Comparison of ENCODE assay signal across 14 mouse cellular contexts in genomic region chr16:43465921-43466748, GRCm38 (mm10).
DNase-seq lines count a peak whose midpoint lies in the region; TF ChIP-seq lines count a peak whose summit lies in the region.
"Had no signal": no experiment of that assay in that cellular context is flagged by ENCODE, and none has a peak within 500 bp of the region (broad histone marks: within the 10 kb centered on the region; RNA-seq: fewer than 3 reads in every experiment).

No protein-coding gene starts in this region.

- H3K36me3 ChIP-seq in heart, adult 2 months (ENCODE audit: control insufficient read depth, insufficient read depth, low read length): peaks cover 42% of the 10 kb centered on the region
- peaks cover 7 to 40% of the 10 kb centered on the region in 2 experiments for H3K36me3 ChIP-seq in CH12.LX (replicated peaks in 1 of 2; ENCODE audit: control insufficient read depth in 1 of 2, insufficient read depth in 1 of 2, low read length in 1 of 2)
- H3K36me3 ChIP-seq: embryonic facial prominence, embryonic 15.5 days; midbrain, embryonic 15.5 days had no signal

- intact Hi-C loops in heart, adult 2 months (cut with DNase I): loop anchor here (2.0 to 5.0 kb wide), 2 partner anchors 36 to 103 kb away; no protein-coding TSS in a partner anchor
- intact Hi-C loops in heart, postnatal 14 days (cut with DNase I): loop anchor here (2.0 to 5.0 kb wide), 2 partner anchors 36 to 109 kb away; no protein-coding TSS in a partner anchor

- DNase-seq in adrenal gland, postnatal 14 days: peak; percentile 18
- DNase-seq in adrenal gland, postnatal 4 days (ENCODE audit: low spot score in 2 of 2): no peak
- no peak for DNase-seq in heart, adult 2 months
- DNase-seq in heart, postnatal 14 days: no peak
- DNase-seq in CH12.LX (ENCODE audit: extremely low read depth): peak; percentile 65
- no peak for DNase-seq in natural killer cell, adult 2 months (ENCODE audit: low spot score in 2 of 2)
- no peak for DNase-seq in kidney, postnatal 10 days
- DNase-seq: kidney, postnatal 25 days; liver, postnatal 0 days; thymus, postnatal 25 days had no signal

- no peak overlapping the region for H3K9ac ChIP-seq in heart, adult 2 months (ENCODE audit: low read depth, low read length)
- H3K9ac ChIP-seq in CH12.LX (ENCODE audit: insufficient read depth, low read depth): peak overlapping the region; percentile 64
- H3K9ac ChIP-seq: embryonic facial prominence, embryonic 15.5 days; liver, postnatal 0 days; midbrain, embryonic 15.5 days had no signal

- dilution Hi-C loops in CH12.LX (cut with MboI; ENCODE audit: extremely low pct_ligation_motif_present, extremely low pct_unique_long_range_greater_than_20kb, low sequenced_read_pairs): no loop called here

- peak; percentile 64 for TF ChIP-seq RAD21 in CH12.LX (IDR thresholded peaks at IDR 0.05; ENCODE audit: low read depth, low read length)

- H3K79me2 ChIP-seq in heart, adult 2 months (replicated peaks; ENCODE audit: control insufficient read depth, insufficient read depth, low read length): no peaks in the 10 kb centered on the region
- H3K79me2 ChIP-seq in CH12.LX (replicated peaks; ENCODE audit: control insufficient read depth, extremely low read depth, insufficient read depth, poor library complexity, severe bottlenecking): peaks cover 57% of the 10 kb centered on the region

- H3K27ac ChIP-seq in heart, adult 2 months: peak overlapping the region; percentile 59
- peak overlapping the region; percentile 100 for H3K27ac ChIP-seq in CH12.LX (ENCODE audit: insufficient read depth, low read depth)
- peak overlapping the region; percentile 78 for H3K27ac ChIP-seq in cortical plate, adult 2 months (ENCODE audit: insufficient read depth, low read length)
- H3K27ac ChIP-seq: embryonic facial prominence, embryonic 15.5 days; macrophage; midbrain, embryonic 15.5 days had no signal

- TF ChIP-seq POLR2A in heart, adult 2 months (IDR thresholded peaks at IDR 0.05; ENCODE audit: insufficient read depth, low read depth, low read length): no peak
- no peak; the same call in 1 of the 2 replicates for TF ChIP-seq POLR2A in CH12.LX (IDR thresholded peaks at IDR 0.05; ENCODE audit: low read depth, low read length)
- TF ChIP-seq POLR2A in cortical plate, adult 2 months (IDR thresholded peaks at IDR 0.05; ENCODE audit: extremely low read depth, insufficient read depth, low read length): no peak

- 78% methylated on average over 9 of the region's 9 CpGs for WGBS in heart, adult 2 months

- TF ChIP-seq CTCF in heart, adult 2 months (IDR thresholded peaks at IDR 0.05): peak; percentile 23; the same call in 1 of the 2 replicates
- TF ChIP-seq CTCF in CH12.LX (conservative IDR thresholded peaks at IDR 0.05 in 1 of 2, IDR thresholded peaks at IDR 0.05 in 1 of 2; ENCODE audit: low read depth in 2 of 2, low read length in 2 of 2): peak in 1 of 2 experiments; percentile 64; a peak in 2 of 4 replicates
- TF ChIP-seq CTCF in cortical plate, adult 2 months (IDR thresholded peaks at IDR 0.05; ENCODE audit: extremely low read depth, insufficient read depth, low read length): no peak

- no peak for TF ChIP-seq EP300 in heart, adult 2 months (IDR thresholded peaks at IDR 0.05; ENCODE audit: insufficient read depth, low read depth, low read length)
- no peak; the same call in 1 of the 2 replicates for TF ChIP-seq EP300 in CH12.LX (IDR thresholded peaks at IDR 0.05; ENCODE audit: low read length)

- H3K9me3 ChIP-seq in CH12.LX (replicated peaks; ENCODE audit: low read length): peaks cover 2% of the 10 kb centered on the region
- H3K9me3 ChIP-seq: embryonic facial prominence, embryonic 15.5 days; midbrain, embryonic 15.5 days had no signal

- no peaks in the 10 kb centered on the region for H3K27me3 ChIP-seq in heart, adult 2 months (ENCODE audit: control insufficient read depth, insufficient read depth, low read length)
- no peaks in the 10 kb centered on the region for H3K27me3 ChIP-seq in CH12.LX (replicated peaks)
- H3K27me3 ChIP-seq: embryonic facial prominence, embryonic 15.5 days; midbrain, embryonic 15.5 days had no signal

- peaks cover 23% of the 10 kb centered on the region for H3K4me1 ChIP-seq in heart, adult 2 months (ENCODE audit: control insufficient read depth, insufficient read depth, low read length)
- peaks cover 14 to 62% of the 10 kb centered on the region in 2 experiments; a peak in 3 of 4 replicates for H3K4me1 ChIP-seq in CH12.LX (ENCODE audit: control insufficient read depth in 1 of 2, insufficient read depth in 2 of 2)
- peaks cover 11% of the 10 kb centered on the region for H3K4me1 ChIP-seq in cortical plate, adult 2 months (ENCODE audit: control insufficient read depth, insufficient read depth, low read length)

- peak overlapping the region; percentile 86 for H3K4me2 ChIP-seq in CH12.LX (ENCODE audit: insufficient read depth, low read depth, poor library complexity, severe bottlenecking)
- H3K4me2 ChIP-seq: embryonic facial prominence, embryonic 15.5 days; midbrain, embryonic 15.5 days had no signal

- in situ Hi-C loops in CH12.LX (cut with MboI; ENCODE audit: low pct_ligation_motif_present, low pct_unique_long_range_greater_than_20kb, low sequenced_read_pairs): no loop called here

- H3K4me3 ChIP-seq in heart, adult 2 months: no peak overlapping the region
- peak overlapping the region; percentile 48 to 58 (median 49) for H3K4me3 ChIP-seq in CH12.LX (replicated peaks in 1 of 3; ENCODE audit: low read depth in 2 of 3, low read length in 2 of 3, poor library complexity in 1 of 3)
- no peak overlapping the region for H3K4me3 ChIP-seq in cortical plate, adult 2 months (ENCODE audit: insufficient read depth, low read length)
- H3K4me3 ChIP-seq: embryonic facial prominence, embryonic 15.5 days; midbrain, embryonic 15.5 days had no signal

TF ChIP-seq in CH12.LX, 34 proteins besides CTCF, POLR2A, EP300 and RAD21:
- TF ChIP-seq HCFC1 (IDR thresholded peaks at IDR 0.05; ENCODE audit: low read depth, low read length) (no peak), JUND (conservative IDR thresholded peaks at IDR 0.05; ENCODE audit: low read depth, low read length) (no peak), IRF4 (IDR thresholded peaks at IDR 0.05; ENCODE audit: low read depth, low read length) (peak; percentile 34; the same call in 1 of the 2 replicates), MAFK (IDR thresholded peaks at IDR 0.05; ENCODE audit: insufficient replicate concordance, low read length) (peak; percentile 90), SMC3 (IDR thresholded peaks at IDR 0.05; ENCODE audit: low read depth, low read length) (peak; percentile 57), TBP (conservative IDR thresholded peaks at IDR 0.05; ENCODE audit: low read depth, low read length) (0 out of 2 replicates have a peak, but pooled peaks have one; percentile 28), JUN (IDR thresholded peaks at IDR 0.05; ENCODE audit: insufficient read depth, low read depth, low read length) (no peak), MAX (IDR thresholded peaks at IDR 0.05; ENCODE audit: low read length) (peak; percentile 29; the same call in 1 of the 2 replicates), CHD1 (IDR thresholded peaks at IDR 0.05; ENCODE audit: low read depth, low read length) (0 out of 2 replicates have a peak, but pooled peaks have one; percentile 15), ELF1 (IDR thresholded peaks at IDR 0.05; ENCODE audit: low read depth, low read length) (no peak), MXI1 (IDR thresholded peaks at IDR 0.05; ENCODE audit: low read depth, low read length) (peak; percentile 15), POLR2AphosphoS2 (IDR thresholded peaks at IDR 0.05; ENCODE audit: low read depth, low read length) (0 out of 2 replicates have a peak, but pooled peaks have one; percentile 19), CHD2 (IDR thresholded peaks at IDR 0.05; ENCODE audit: low read length) (no peak), TCF12 (IDR thresholded peaks at IDR 0.05; ENCODE audit: low read depth, low read length) (no peak), GABPA (IDR thresholded peaks at IDR 0.05; ENCODE audit: insufficient replicate concordance, low read depth, low read length) (no peak)
TF ChIP-seq in CH12.LX: peak in this region for 8.

Comparison
In these comparisons a context has a peak if more than half of its experiments do, and no peak if none do; other contexts are left out.
1. DNase-seq: peak in adrenal gland, postnatal 14 days (single experiment) and CH12.LX (single experiment); none in adrenal gland, postnatal 4 days (0 of 2), heart, adult 2 months (0 of 2), heart, postnatal 14 days (0 of 2), natural killer cell, adult 2 months (0 of 2) and kidney, postnatal 10 days (single experiment).
2. H3K4me3 ChIP-seq: peak in CH12.LX (3 of 3); none in heart, adult 2 months (single experiment) and cortical plate, adult 2 months (single experiment).
3. Peak in every context shown above with its lines, with median percentiles within 50 percentile points of each other: H3K27ac ChIP-seq.